Mouse (Mus musculus): ENCODE results near the gene Zfand5. TPM values are rescaled to one million over a fixed set of nuclear protein-coding genes. Genes with fewer than 3 reads are reported as not detected.
A peak's percentile ranks its signal among the peaks of the same experiment; 100 is the strongest.
"Not testable (repeated sequence)": the region's sequence is repeated elsewhere in the genome, so short reads cannot be mapped to it uniquely, and the experiment has no call there.

Zfand5 gene
- 81.2 and 87.7 TPM in 2 replicates for polyA plus RNA-seq (2015; fragmentation: Nextera tagmentation; extraction: Ambion mirVana)

DNA sequence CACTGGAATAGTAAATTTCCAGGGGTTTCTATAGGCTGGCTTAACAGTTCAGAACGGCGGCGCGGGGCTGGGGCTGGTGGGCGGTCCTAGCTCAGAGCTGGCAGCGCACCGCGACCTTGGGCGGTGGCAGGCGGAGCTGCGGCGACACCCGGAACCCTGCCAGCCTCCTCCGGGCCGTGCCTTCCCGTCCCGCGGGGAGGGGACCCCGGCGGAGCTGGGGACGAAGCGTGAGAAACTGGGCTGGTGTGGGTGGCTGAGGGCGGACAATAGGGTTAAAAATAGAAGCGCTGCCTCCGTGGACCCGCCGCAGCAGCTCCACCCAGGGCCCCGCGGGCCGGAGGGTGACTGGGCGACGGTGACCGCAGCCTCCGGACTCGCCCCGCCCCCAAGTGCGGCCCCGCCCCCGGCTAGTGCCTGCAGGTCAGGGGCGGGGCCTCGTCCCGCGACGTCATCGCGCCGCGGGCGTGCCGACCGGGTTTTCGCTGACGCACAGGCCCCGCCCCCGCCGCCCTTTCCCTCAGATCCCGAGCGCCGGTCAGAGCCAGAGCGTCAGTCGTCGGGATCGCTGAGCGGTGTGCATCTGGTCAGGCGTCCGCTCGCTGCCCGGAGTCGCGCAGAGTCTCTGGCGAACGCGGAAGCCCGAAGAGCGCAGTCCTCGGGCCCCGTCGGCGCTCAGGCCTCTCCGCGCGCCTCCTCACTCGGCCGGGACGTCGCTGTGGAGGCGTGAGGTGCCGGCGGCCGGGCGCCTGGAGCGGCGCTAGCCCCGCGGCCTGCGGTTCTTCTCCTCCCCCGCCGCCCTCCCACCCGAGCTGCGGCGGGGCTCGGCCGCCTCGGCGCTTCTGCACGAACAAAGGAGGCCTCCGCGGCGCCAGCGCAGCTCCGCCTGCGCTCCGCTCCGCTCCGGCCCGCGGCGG, at the start of gene Zfand5:
Gene Zfand5 (plus strand): TSS at position 538 of the 914 bp plus-strand sequence.
- peak within 1 kb of the TSS; percentile 97 for H3K4me3 ChIP-seq (ENCODE audit: low read length)

DNA sequence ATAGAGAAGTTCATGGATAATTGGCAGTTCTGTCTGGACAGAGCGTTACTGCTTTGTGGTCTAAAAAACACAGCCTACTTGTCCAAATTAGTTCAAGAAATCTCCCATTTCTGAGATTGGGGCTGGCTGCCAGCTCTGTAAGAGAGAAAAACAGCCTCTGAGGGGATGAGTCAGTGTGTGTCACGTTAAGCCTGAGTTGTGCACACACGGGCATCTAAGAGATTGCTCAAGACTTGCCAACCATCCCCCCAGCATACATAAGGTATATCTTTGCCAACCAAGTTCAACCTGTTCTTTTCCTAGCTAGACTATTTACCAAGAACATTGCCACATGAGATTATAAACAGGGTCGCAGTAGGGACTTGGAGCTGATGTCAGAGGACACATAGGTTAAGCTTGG, 44.9 kb upstream of the Zfand5 start:
- no peak overlapping the region for H3K9ac ChIP-seq (ENCODE audit: low read length)
- 68% methylated on average over 4 of the region's 4 CpGs for WGBS
- no peak for ATAC-seq (replicated peaks; ENCODE audit: extremely low read depth, insufficient read depth, low FRiP score)

More for the DNA sequence above, at the start of gene Zfand5:
- H3K36me3 ChIP-seq (ENCODE audit: control insufficient read depth, insufficient read depth), result peaks cover 5% of the 10 kb centered on the region
- peak; percentile 89 for ATAC-seq (replicated peaks; ENCODE audit: extremely low read depth, insufficient read depth, low FRiP score)
- H3K9ac ChIP-seq (ENCODE audit: low read length), result peak within 1 kb of the TSS; percentile 100
- H3K9me3 ChIP-seq (replicated peaks; ENCODE audit: control insufficient read depth, low read length), result no peaks in the 10 kb centered on the region
- no peaks in the 10 kb centered on the region for H3K27me3 ChIP-seq (ENCODE audit: control insufficient read depth, insufficient read depth, low read length)
- peaks cover 7% of the 10 kb centered on the region for H3K4me1 ChIP-seq (ENCODE audit: control insufficient read depth, insufficient read depth, low read length)
- peak within 1 kb of the TSS; percentile 67 for H3K4me2 ChIP-seq (ENCODE audit: low read depth, low read length)
- WGBS, result under 1% methylated on average over 93 of the region's 118 CpGs
- H3K27ac ChIP-seq (ENCODE audit: low read length), result peak within 1 kb of the TSS; percentile 100

DNA sequence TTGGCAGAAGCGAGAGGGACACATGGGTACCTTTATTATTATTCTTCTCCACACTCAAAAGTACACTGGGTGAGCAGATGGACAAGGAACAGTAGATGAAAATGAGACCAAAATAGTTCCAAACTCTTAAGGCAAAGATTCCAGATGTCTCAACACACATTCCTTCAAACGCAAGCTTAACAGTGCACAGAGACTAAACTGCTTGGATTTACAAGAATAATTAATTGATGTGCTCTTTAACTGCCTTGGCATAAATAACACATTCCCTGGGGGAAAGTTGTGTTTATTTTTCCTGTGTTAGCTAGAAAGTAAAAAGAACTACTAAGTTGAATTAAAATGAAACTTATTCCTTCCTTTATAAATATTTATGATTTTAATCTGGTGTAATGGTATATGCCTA, 44.3 kb upstream of the Zfand5 start:
- Histone ChIP-seq H3K27me3 (ENCODE audit: control insufficient read depth, insufficient read depth, low read length) (no peaks in the 10 kb centered on the region), H3K36me3 (ENCODE audit: control insufficient read depth, insufficient read depth) (no peaks in the 10 kb centered on the region), H3K27ac (ENCODE audit: low read length) (no peak overlapping the region), H3K4me2 (ENCODE audit: low read depth, low read length) (no peak overlapping the region), H3K4me3 (ENCODE audit: low read length) (no peak overlapping the region), H3K4me1 (ENCODE audit: control insufficient read depth, insufficient read depth, low read length) (no peaks in the 10 kb centered on the region), H3K9ac (ENCODE audit: low read length) (no peak overlapping the region), H3K9me3 (replicated peaks; ENCODE audit: control insufficient read depth, low read length) (no peaks in the 10 kb centered on the region)
- 61% methylated on average over 2 of the region's 2 CpGs for WGBS
- no peak for ATAC-seq (replicated peaks; ENCODE audit: extremely low read depth, insufficient read depth, low FRiP score)

More for the DNA sequence above, 44.9 kb upstream of the Zfand5 start:
- Histone ChIP-seq H3K36me3 (ENCODE audit: control insufficient read depth, insufficient read depth) (no peaks in the 10 kb centered on the region), H3K4me1 (ENCODE audit: control insufficient read depth, insufficient read depth, low read length) (no peaks in the 10 kb centered on the region), H3K27me3 (ENCODE audit: control insufficient read depth, insufficient read depth, low read length) (no peaks in the 10 kb centered on the region), H3K9me3 (replicated peaks; ENCODE audit: control insufficient read depth, low read length) (no peaks in the 10 kb centered on the region), H3K27ac (ENCODE audit: low read length) (no peak overlapping the region), H3K4me2 (ENCODE audit: low read depth, low read length) (no peak overlapping the region), H3K4me3 (ENCODE audit: low read length) (no peak overlapping the region)

DNA sequence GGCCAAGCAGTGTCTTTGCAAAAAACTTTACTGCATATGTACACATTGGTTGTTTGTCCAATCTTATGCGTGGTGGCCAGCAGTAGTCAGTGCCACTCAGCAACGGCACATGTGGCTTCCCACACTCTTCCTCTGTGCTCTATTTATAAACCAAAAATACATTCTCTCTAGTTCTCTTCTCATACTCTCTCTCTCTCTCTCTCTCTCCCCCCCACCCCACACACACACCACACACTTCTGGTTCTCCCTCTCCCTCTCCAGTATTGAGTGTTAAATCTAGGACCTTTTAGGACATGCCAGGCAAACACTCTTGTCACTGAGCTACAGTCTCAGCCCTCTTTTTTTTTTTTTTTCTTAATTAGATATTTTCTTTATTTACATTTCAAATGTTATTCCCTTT, 23.3 kb upstream of the Zfand5 start:
- not testable (repeated sequence) for H3K9me3 ChIP-seq (replicated peaks; ENCODE audit: control insufficient read depth, low read length); H3K27me3 ChIP-seq (ENCODE audit: control insufficient read depth, insufficient read depth, low read length); H3K9ac ChIP-seq (ENCODE audit: low read length); H3K36me3 ChIP-seq (ENCODE audit: control insufficient read depth, insufficient read depth); H3K4me1 ChIP-seq (ENCODE audit: control insufficient read depth, insufficient read depth, low read length); ATAC-seq (replicated peaks; ENCODE audit: extremely low read depth, insufficient read depth, low FRiP score); H3K4me2 ChIP-seq (ENCODE audit: low read depth, low read length); H3K27ac ChIP-seq (ENCODE audit: low read length); H3K4me3 ChIP-seq (ENCODE audit: low read length)
- 68% methylated on average over 2 of the region's 2 CpGs for WGBS

DNA sequence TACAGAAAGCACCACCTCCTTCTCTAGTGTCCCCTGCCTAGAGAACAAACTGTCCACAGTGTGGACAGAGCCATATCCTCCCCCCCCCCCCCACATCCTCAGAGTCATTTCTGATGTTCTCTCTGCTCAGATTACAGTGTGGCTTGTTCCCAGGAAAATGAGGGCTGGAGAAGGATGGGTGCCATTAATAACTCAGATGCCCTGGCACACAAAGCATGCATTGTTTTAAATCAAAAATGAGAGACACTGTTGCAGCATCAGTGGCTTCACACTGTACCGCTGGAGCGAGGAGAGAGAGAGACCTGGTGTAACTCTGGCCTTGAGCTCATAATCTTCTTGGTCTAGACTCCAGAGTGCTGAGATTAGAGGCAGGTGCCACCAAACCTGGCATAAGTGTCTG, 18.2 kb upstream of the Zfand5 start:
- Histone ChIP-seq H3K36me3 (ENCODE audit: control insufficient read depth, insufficient read depth) (no peaks in the 10 kb centered on the region), H3K4me1 (ENCODE audit: control insufficient read depth, insufficient read depth, low read length) (no peaks in the 10 kb centered on the region), H3K27ac (ENCODE audit: low read length) (no peak overlapping the region), H3K4me2 (ENCODE audit: low read depth, low read length) (no peak overlapping the region), H3K4me3 (ENCODE audit: low read length) (no peak overlapping the region), H3K27me3 (ENCODE audit: control insufficient read depth, insufficient read depth, low read length) (no peaks in the 10 kb centered on the region), H3K9ac (ENCODE audit: low read length) (no peak overlapping the region), H3K9me3 (replicated peaks; ENCODE audit: control insufficient read depth, low read length) (no peaks in the 10 kb centered on the region)
- no peak for ATAC-seq (replicated peaks; ENCODE audit: extremely low read depth, insufficient read depth, low FRiP score)
- WGBS, result 77% methylated on average over 2 of the region's 2 CpGs

DNA sequence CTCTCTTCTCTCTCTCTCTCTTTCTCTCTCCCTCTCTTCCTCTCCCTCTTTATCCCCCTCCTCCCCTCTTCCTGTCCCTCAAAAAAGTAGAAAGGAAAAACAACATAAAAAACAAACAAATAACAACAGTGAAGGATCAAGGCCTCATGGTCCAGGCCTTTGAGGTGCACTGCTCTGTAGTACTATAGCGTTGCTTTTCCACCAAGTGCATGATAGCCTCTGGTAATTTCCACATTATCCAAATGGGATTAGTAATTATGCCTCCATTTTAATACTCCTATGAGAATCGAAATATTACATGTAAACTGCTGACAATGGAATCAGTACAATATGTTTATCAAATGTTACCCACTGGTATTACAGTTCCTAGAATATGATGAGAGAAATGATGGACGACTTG, 16.2 kb upstream of the Zfand5 start:
- no peaks in the 10 kb centered on the region for H3K9me3 ChIP-seq (replicated peaks; ENCODE audit: control insufficient read depth, low read length)
- no peak overlapping the region for H3K4me2 ChIP-seq (ENCODE audit: low read depth, low read length)
- ATAC-seq (replicated peaks; ENCODE audit: extremely low read depth, insufficient read depth, low FRiP score), result no peak
- H3K36me3 ChIP-seq (ENCODE audit: control insufficient read depth, insufficient read depth), result no peaks in the 10 kb centered on the region
- no peak overlapping the region for H3K4me3 ChIP-seq (ENCODE audit: low read length)
- H3K4me1 ChIP-seq (ENCODE audit: control insufficient read depth, insufficient read depth, low read length), result no peaks in the 10 kb centered on the region
- no peak overlapping the region for H3K27ac ChIP-seq (ENCODE audit: low read length)
- H3K27me3 ChIP-seq (ENCODE audit: control insufficient read depth, insufficient read depth, low read length), result no peaks in the 10 kb centered on the region
- H3K9ac ChIP-seq (ENCODE audit: low read length), result no peak overlapping the region
- WGBS, result 77% methylated on average over 3 of the region's 3 CpGs

DNA sequence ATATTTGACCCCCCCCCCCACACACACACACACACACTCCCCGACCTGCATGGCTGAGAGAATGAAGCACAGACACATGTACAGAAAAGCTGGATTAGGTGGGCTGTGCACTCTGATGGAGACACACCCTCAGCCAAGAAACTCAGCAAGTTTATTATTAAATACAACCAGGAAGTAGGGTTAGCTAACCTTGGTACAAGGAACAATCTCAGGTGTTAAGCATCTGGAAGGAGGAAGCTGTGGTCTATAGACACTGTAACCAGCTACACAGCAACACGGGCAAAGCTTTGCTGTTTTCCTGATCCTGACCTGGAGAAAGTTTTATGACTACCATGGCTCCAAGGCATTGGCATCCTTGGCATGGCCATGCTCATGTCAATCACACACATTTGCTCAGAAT, 12.6 kb upstream of the Zfand5 start:
- no peaks in the 10 kb centered on the region for H3K27me3 ChIP-seq (ENCODE audit: control insufficient read depth, insufficient read depth, low read length)
- H3K4me2 ChIP-seq (ENCODE audit: low read depth, low read length), result no peak overlapping the region
- H3K4me1 ChIP-seq (ENCODE audit: control insufficient read depth, insufficient read depth, low read length), result no peaks in the 10 kb centered on the region
- H3K9ac ChIP-seq (ENCODE audit: low read length), result no peak overlapping the region
- no peaks in the 10 kb centered on the region for H3K9me3 ChIP-seq (replicated peaks; ENCODE audit: control insufficient read depth, low read length)
- H3K36me3 ChIP-seq (ENCODE audit: control insufficient read depth, insufficient read depth), result no peaks in the 10 kb centered on the region
- no peak overlapping the region for H3K27ac ChIP-seq (ENCODE audit: low read length)
- WGBS, result 79% methylated on average over 2 of the region's 2 CpGs
- no peak overlapping the region for H3K4me3 ChIP-seq (ENCODE audit: low read length)
- ATAC-seq (replicated peaks; ENCODE audit: extremely low read depth, insufficient read depth, low FRiP score), result no peak

DNA sequence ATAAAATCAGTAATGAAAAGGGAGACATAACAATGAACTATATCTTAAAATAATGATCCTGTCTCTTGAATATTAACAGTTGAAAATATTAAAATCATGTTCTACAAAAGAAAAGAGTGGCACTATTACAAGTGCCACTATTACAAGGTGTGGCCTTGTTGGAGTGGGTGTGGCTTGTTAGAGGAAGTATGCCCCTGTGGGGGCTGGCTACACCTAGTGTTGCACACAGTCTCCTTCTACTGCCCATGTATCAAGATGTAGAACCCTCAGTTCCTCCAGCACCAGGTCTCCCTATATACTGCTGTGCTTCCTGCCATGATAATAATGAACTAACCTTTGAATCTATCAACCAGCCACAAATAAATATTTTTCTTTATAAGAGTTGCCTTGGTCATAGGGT, 11.8 kb upstream of the Zfand5 start:
- Histone ChIP-seq H3K27me3 (ENCODE audit: control insufficient read depth, insufficient read depth, low read length) (no peaks in the 10 kb centered on the region), H3K4me1 (ENCODE audit: control insufficient read depth, insufficient read depth, low read length) (no peaks in the 10 kb centered on the region), H3K4me2 (ENCODE audit: low read depth, low read length) (no peak overlapping the region), H3K4me3 (ENCODE audit: low read length) (no peak overlapping the region), H3K27ac (ENCODE audit: low read length) (no peak overlapping the region), H3K36me3 (ENCODE audit: control insufficient read depth, insufficient read depth) (no peaks in the 10 kb centered on the region), H3K9me3 (replicated peaks; ENCODE audit: control insufficient read depth, low read length) (no peaks in the 10 kb centered on the region), H3K9ac (ENCODE audit: low read length) (no peak overlapping the region)
- no peak for ATAC-seq (replicated peaks; ENCODE audit: extremely low read depth, insufficient read depth, low FRiP score)

DNA sequence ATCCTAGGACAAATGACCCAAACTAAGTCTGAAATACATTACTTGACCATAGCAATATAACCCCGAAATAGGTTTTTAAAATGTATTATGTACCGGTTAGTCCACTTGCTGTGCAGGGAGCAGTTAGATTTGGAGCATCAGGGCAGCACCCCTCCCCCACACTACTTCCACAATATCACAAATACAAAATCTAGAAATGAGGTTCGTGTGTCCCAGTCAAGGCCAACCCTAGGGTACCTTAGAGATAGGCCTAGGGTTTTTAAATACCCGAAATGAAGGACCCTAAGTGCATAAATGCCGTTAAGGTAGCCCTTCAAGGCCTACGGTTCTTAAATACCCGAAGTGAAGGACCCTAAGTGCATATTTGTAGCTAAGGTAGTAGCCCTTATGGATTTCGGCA, 892 bp upstream of the Zfand5 start:
- H3K9me3 ChIP-seq (replicated peaks; ENCODE audit: control insufficient read depth, low read length), result no peaks in the 10 kb centered on the region
- no peaks in the 10 kb centered on the region for H3K36me3 ChIP-seq (ENCODE audit: control insufficient read depth, insufficient read depth)
- peak overlapping the region; percentile 84 for H3K9ac ChIP-seq (ENCODE audit: low read length)
- 16% methylated on average over 8 of the region's 8 CpGs for WGBS
- H3K4me3 ChIP-seq (ENCODE audit: low read length), result peak overlapping the region; percentile 97
- no peak for ATAC-seq (replicated peaks; ENCODE audit: extremely low read depth, insufficient read depth, low FRiP score)
- H3K27ac ChIP-seq (ENCODE audit: low read length), result peak overlapping the region; percentile 97
- H3K4me2 ChIP-seq (ENCODE audit: low read depth, low read length), result peak overlapping the region; percentile 67
- peaks cover 3% of the 10 kb centered on the region for H3K4me1 ChIP-seq (ENCODE audit: control insufficient read depth, insufficient read depth, low read length)
- no peaks in the 10 kb centered on the region for H3K27me3 ChIP-seq (ENCODE audit: control insufficient read depth, insufficient read depth, low read length)
